Mouse (Mus musculus) brain, embryonic 18.5 days (tissue): ENCODE data around the gene Bcl10.
A peak's percentile ranks its signal among the peaks of the same experiment; 100 is the strongest.
"Not testable (repeated sequence)": the region's sequence is repeated elsewhere in the genome, so short reads cannot be mapped to it uniquely, and the experiment has no call there.

Source experiments
- DNase-seq: peaks from one replicate; pipeline ENCODE4 v3.0.0-alpha.2; 2012; ENCODE audit warnings: low read depth, low spot score

Bcl10 gene

DNA sequence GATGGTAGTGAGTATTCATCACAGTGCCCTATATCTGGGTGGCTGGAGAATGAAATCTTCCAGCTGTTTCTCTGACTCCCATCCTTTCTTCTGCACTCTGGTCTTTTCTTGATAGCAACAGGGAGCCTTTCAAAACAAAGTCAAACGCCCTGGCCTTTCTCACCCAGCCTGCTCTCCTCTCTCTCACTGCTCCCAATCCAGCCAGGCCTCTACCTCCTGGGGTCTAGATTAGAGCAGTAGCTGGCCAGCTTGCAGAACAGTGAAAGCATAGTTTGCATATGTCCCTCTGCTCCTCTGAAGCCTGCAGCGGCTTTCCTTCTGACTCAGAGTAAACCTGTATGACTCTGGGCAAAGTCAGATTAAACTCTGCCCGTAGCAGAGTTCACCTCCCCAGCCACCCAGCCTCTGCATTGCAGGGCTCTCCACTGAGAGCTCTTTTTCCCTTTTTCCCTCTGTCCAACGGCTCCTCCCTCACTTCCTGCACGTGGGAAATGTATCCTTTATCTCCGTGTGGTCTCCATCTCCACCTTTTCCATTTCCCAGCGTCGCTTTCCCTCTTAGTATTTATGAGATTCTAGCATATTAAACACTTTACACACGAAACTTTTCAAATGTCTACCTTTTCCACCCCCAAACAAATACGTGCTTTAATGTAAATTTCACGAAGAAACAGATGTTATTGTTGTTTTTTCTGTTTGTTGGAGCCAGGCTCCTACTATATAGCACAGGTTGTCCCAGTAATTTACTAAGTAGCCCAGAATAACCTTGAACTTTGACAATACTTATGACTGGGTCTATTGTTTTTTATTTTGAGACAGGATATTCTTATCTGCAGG lies at the start of gene Bcl10:
Gene Bcl10 (plus strand): TSS at position 786 of the 836 bp plus-strand sequence.
- DNase-seq: no peak

DNA sequence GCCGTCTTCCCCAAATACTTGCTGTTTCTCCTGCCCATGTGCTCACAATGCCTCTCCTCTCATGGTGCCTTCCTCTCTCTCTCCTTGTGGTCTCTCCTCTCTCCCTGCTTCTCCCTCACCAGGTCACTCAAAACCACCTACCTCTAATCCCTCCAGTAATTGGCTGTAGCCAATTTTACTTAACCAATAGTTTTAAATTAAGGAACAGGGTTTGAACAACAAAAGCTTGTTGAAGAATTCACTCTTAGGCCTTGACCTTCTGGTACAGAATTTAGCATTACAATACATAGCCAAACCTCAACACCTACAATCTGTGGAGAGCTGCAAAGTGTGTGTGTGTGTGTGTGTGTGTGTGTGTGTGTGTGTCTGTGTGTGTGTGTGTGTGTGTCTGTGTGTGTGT lies 49.3 kb upstream of the Bcl10 start:
- no peak for DNase-seq

DNA sequence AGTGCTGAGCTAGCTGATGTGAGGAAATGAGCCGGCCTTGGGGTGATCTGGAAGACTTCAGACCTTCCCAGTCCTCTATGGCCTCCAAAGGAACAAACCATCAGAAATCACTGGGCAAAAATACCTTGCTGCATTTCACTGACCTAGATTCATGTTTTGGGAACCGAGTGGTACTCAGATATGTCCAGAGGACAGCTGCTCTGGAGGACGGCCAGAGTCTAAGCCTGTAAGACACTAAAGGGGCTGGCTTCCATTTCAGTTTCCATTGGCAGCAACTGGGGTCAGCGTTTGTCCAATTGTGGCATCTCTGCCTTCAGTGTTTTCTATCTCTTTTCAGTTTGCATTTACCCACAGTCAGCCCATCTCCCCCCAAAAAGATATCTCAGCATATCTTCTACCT lies 48.5 kb upstream of the Bcl10 start:
- DNase-seq: no peak

DNA sequence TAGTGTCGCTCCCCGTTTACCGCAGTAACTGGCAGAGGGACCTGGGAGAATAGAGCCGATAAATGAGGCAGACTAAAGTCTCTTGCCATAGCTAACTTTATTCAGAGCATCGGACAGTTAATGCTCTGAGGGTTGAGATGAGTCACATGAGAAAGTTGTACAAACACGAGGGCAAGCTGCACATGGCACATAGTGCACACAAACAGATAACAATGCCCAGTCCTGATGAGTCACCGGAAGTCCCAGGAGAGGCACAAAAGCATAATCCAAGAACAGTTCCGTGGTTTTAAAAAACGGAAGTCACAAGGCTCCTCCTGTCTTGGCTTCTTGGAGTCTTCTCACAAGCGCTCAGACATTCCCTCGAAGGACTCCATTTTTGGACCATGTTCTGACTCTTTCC lies 46.5 kb upstream of the Bcl10 start:
- DNase-seq: no peak

DNA sequence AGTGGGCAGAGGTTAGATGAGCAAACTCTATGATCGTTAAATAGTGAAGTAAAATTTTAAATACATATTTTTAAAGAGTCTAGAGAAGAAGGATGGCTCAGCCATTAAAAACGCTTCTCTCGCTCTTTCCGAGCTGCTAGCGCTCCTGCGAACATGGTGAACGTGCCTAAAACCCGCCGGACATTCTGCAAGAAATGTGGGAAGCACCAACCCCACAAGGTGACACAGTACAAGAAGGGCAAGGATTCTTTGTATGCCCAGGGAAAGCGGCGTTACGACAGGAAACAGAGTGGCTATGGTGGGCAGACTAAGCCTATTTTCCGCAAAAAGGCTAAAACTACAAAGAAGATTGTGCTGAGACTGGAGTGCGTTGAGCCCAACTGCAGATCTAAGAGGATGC lies 43.7 kb upstream of the Bcl10 start:
- not testable (repeated sequence) for DNase-seq

DNA sequence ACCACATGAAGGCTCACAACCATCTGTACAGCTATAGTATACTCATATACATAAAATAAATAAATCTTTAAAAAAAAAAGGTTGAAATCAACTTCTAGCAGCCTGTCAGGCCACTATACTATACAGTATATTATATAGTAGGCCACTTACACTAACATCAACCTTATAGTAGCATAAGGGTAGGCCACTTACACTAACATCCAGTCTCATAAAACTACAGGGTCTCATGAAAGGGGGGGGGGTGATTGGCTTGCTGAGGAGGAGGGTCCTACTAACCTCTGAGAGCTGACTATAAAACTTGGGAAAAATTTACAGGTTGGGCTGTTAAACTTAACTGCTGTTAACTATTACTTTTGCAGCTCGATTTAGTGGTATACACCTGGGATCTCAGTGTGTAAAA lies 42.3 kb upstream of the Bcl10 start:
- no peak for DNase-seq

DNA sequence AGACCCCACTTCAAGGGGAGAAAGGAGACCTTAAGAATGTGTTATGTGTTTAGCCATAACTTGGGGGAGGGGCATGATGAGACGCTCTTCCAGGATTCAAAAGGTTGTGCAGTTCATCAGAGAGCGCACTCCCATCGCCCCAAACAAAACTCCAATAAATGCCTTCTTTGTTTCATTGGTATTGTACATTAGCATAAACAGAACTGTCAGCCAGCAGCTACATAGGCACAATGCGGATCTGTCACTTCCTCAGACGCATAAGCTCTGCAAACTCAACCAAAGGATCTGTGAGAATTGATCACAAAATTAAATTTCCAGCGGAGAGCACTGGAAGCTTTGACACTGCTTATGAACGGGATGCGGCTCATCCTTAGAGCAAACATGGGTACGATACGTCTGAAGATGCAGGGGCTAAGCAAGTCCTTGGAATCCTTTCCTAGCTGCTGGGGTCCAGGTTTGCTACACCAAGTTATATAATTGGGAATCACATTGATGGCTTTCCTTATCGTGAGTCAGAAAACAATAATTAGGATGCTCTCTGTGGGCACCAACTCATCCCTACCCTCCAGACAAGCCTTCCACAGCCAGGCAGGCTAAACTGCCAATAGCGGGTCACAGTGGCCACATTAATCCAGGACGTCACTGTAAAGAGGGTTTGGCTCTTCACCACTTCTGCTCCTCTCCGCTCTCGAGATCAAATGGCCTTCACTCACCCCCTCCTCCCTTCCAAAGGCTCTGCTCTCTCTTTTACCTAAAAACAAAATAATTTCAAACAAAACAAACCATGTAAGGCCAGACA lies 40.3 kb upstream of the Bcl10 start:
- DNase-seq: no peak

DNA sequence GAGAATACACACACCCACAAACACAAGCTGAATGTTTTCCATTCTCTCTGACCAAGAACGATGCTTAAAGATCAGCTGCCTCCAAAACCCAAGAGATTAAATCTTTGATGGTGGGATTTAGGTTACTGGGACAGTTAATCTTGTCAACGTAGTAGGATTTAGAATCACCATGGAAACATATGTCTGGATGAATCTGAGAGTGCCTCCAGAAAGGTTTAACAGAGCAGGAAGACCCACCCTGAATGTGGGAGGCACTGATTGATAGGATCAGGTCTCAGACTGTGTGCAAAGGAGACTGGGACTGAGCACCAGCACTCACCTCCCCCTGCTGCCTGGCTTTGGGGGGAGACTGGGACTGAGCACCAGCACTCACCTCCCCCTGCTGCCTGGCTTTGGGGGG lies 39.4 kb upstream of the Bcl10 start:
- no peak for DNase-seq

DNA sequence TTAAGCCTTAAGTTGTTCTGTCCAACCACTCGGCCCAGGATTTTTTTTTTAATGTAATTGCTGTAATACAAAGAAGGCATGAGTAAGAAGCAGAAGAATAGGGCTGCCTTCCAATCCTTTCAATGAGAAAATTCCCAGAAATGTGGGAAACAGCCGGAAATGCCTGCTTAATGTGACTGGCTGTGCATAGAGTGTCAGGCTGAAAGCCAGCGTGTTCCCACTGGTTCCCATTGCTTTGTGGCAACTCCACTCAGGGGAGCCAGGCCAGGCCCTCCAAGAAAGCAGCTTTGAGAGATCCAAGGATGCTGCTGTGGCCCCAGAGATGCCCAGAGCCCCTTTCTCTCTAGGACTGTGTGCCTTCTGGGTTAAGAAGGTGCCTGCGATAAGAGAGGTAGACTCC lies 37.2 kb upstream of the Bcl10 start:
- peak; percentile 58 for DNase-seq

DNA sequence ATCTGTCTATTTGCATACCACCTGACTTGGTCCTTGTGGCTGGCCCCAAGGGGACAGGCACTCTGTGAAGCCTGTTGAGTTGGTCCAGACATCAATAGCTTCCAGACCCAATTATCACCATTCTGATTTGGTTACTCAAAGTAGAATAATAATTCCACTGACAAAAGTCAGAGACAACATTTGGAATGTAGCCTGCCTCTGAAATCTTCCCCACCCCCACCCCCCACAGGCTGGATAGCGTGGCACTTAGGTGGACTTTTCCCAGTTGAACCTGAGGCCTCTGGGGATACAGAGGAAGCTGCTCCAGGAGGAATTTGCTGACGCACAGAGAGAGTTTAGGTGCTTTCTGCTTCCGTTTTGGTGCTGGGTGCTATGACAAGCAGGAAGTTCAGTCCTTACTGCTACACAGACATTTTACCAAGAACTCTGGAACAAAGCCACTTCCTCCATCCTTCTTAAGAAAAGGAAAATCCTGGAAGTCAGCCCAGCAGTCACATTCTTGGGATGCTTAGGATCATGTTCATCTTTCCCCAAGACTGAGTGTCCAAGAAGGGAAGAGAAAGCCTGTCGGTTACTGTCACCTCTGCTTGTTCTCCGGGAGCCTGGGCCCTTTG lies 36.6 kb upstream of the Bcl10 start:
- no peak for DNase-seq

DNA sequence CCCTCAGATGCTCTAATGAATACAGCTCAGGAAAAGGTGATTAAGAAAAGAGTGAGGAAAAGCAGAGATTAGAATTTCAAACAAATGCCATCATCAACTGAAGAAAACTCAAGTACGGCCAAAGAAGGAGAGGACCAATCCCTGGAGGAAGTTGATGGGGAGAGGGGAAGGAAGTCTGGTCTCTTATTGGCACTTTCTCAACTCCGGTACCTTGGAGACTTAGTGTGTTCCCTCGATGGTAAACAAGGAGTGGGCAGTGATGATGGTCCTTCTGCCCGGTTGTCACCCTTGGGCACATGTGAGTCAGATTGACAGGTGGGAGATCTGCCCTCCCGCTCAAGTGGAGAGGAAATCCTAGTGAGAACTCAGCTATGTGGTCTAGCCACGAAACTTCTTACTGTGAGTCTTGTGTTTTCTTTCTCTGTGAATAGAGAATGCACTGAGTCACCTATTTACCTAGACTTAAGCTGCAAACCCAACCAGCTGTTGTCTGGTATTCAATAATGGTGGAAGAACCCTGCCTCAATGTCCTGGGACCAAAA lies 35.1 kb upstream of the Bcl10 start:
- no peak for DNase-seq

DNA sequence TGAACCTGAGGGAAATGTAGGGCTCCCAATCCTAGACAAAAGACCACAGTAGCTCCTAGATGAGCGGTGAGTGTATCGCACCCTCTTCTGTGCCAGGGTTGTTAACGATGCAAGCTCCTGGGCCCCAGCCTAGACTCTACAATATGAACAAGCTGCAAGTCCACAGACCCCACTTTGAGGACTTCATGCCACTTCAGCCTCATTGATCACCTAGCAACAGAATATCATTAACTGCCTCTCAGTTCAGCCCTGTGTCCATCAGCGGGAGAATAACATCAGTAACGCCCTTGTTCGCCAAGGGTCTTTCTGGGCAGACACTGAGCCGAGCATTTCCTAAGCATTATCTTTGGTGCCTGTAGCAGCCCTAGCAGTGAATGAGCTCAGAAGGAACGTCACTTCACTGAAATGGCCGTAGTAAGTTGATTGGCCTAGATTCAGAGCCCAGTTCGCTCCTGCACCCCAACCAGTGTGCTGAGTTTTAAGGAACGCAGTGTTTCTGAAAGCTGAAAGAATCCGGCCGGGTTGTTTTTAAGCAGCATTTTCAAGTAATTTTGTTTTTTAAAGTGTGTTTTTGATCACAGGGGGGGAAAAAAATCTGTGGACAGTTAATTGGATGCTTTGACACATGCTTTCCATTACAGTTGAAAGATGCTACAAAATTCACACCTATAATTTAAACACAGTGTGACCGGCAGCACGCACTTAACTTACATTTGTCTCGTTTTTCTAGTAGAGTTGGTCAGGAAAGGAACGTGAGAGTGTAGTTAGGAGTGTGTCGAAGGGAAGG lies 32.1 kb upstream of the Bcl10 start:
- peak; percentile 70 for DNase-seq

DNA sequence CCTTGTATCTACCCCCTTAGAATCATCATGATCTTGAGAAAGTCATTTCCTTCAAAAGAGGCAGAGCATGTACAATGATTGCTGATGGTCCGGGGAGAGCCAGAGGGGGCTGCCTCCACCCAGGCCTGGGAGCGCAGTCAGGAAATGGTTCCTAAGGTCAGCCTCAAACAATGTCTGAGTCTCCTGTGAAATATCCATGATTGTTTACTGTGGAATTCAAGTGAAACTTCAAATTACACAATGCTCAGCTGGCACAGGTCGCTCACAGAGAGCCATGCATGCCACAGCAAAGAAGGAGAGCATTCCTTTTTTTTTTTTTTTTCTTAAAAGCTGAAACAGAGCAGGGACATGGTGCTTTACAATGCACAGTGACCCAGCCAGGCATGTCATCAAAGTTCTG lies 30.2 kb upstream of the Bcl10 start:
- DNase-seq: no peak

DNA sequence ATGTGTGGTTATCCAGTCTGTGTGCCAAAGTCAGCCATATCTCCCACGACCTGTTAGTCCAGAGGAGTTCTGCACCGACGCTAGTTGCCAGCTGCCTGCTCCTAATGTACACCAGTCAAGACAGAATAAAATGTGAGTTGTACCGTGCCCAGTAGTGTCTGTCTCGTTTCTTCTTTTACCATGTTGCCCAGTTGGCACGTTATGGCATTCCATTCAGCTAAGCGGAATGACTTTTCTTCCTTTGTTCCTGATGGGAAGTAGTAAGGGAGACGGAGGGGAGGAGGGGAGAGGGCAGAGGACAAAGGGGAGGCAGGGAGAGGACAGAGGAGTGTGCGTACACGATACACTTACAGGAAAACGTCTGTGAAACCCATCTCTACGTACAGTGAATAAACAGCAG lies 28.5 kb upstream of the Bcl10 start:
- no peak for DNase-seq

DNA sequence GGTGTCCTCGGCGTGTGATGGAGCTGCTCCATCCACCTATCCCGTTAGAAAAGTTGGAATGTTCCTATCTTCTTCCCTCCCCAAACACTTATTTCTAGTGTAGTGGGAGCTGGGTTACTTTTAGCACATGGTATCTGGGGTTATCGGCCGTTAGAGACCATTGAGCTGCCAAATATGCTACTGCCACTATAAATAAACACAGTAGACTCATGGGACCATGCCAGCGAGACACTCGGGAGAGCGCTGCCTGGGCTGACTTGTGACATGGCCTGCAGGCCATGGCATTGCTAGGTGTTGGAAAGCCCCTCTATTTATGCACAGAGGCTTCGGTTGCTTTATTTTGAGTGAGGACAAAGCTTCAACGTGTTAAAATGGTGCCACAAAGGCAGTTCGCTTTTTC lies 24.9 kb upstream of the Bcl10 start:
- no peak for DNase-seq

DNA sequence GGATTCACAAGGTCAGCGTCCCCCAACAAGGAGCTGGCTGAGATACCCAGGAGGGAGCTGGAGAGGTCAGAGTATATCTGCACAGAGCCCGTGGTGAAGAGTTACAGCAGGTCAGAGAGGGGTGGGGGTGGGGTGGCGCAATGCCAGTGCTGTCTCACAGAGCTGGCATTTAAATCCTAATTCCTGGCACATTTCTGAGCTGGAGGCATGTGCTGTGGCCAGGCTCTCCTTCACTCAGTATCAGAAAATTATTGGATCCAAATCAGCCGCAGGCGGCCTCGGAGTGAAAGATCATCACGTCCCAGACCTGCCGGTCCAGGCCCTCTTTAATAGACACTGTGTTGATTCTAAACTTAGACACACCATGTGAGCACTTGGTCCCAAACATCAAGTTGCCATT lies 22.8 kb upstream of the Bcl10 start:
- DNase-seq: no peak

DNA sequence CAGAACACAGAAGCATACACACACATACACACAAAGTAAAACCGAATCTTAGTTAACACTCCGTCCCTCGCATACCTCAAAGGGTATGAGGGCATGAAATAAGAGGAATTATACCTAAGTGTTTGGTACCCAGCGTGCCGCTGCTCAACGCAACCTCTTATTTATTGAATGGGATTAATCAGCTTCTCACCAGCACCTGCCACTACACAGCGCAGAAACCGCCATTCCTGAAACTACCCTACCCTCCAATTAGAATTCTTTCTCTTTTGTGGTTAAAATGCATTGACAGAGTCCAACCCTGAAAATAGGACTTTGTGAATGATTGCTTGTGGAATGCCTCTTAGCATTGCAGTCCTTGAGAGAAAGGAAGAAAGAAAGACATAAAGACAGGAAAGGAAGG lies 19.1 kb upstream of the Bcl10 start:
- DNase-seq: no peak

DNA sequence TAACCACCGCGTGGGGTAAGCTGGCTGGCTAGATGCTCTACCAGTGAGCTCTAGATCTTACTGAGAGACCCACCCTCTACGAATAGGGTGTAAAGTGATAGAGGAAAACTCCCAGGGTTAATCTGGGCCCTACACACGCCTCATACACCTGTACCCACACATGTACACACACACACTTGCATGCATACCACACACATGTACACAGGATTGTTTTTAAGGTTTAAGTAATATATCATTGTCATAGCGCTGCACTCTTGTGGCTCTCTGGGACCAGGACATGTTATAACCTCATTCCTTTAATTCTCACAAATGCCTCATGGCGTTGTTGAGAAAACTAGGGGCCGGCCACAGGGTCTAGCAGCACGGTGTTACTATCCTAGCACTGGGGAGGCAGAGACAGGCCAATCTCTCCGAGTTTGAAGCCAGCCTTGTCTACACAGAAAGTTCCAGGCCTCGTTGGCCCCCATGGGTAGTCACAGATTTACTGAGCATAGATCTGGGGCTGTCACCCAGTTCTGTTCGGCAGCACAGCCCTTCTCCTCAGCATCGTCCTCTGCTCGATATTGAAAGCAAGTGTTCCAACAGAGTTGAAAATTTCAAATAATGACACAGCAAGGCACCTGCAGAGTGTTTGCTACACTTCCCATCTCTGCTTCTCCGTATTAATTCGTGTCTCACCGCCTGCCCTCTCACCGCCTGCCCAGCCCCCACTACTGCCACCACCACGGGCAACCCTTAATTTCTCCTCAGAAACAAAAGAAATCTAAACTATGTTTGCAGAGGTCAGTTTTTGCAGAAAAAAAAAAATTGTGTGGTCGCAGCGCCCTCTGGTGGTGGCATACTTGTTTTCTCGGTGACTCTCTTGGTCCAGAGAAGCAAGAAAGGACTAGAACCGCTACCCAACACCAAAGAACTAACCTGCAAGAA lies 17.5 kb upstream of the Bcl10 start:
- DNase-seq: no peak

DNA sequence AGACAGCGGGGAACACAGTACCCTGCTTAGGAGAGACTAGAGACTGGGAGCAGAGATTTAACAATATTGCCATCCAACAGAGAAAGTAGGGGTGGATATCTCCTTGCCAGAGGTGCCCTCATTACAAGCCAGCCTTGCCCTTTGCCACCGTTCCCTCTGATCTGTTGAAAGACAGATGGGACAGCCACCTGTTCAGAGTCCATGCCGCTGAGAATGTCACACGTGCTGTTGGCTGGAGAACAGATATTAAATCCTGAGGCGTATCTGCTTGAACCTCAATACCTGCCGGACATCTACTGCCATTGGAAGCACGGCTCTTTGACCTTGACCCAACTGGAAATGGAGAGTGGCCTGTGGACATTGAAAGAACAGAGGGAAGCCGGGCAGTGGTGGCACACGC lies 16.0 kb upstream of the Bcl10 start:
- DNase-seq: no peak

DNA sequence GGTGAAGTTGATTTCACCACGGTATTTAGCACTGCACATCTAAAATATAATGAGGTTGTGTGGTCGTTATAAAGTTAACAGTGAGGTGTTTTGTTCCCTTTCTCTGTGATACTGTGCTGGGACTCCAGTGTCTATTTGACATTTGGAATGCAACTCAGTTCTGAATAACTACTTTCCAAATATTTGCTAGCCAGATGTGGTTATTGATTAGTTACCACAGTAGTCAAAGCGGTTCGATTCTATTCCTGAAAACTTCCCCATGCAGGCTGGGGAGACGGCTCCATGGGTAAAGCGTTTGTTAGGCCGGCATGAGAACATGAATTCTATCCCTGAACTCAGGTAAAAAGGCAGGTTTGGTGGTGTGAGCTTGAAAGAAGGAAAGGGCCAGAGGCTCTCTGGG lies 10.1 kb upstream of the Bcl10 start:
- DNase-seq: no peak
